Mouse (Mus musculus) cerebellum, adult 11-12 months (tissue): Measurements from ENCODE around the gene Cfap299.
"Not testable (repeated sequence)": the region's sequence is repeated elsewhere in the genome, so short reads cannot be mapped to it uniquely, and the experiment has no call there.

Experiments used
- DNase-seq: peaks from one replicate; pipeline ENCODE4 v3.0.0; 2022

The Cfap299 gene

GRCm38 (mm10) chr5:98328848-98329624 lies at the start of gene Cfap299:
Gene Cfap299 (plus strand): TSS chr5:98329304.
- DNase-seq = peak; percentile 69

- no peak for DNase-seq
These were observed 47.1 kb upstream of the Cfap299 start for GRCm38 (mm10) chr5:98281993-98282392.

- DNase-seq = no peak
These were observed 45.2 kb upstream of the Cfap299 start for GRCm38 (mm10) chr5:98283696-98284478.

- DNase-seq = no peak
These were observed 38.5 kb upstream of the Cfap299 start for GRCm38 (mm10) chr5:98290642-98291041.

- no peak for DNase-seq
These were observed 36.6 kb upstream of the Cfap299 start for GRCm38 (mm10) chr5:98292388-98293048.

- no peak for DNase-seq
These were observed 35.9 kb upstream of the Cfap299 start for GRCm38 (mm10) chr5:98293049-98293715.

- no peak for DNase-seq
These were observed 29.0 kb upstream of the Cfap299 start for GRCm38 (mm10) chr5:98300079-98300478.

GRCm38 (mm10) chr5:98305673-98306072 lies 23.4 kb upstream of the Cfap299 start:
- DNase-seq = no peak

GRCm38 (mm10) chr5:98306528-98306927 lies 22.6 kb upstream of the Cfap299 start:
- no peak for DNase-seq

- DNase-seq = no peak
These were observed 2.5 kb upstream of the Cfap299 start for GRCm38 (mm10) chr5:98326625-98327024.

GRCm38 (mm10) chr5:98343751-98344150 lies 14.6 kb downstream of the Cfap299 start:
- DNase-seq = not testable (repeated sequence)

- DNase-seq = no peak
These were observed 15.5 kb downstream of the Cfap299 start for GRCm38 (mm10) chr5:98344581-98344980.

GRCm38 (mm10) chr5:98346067-98346466 lies 17.0 kb downstream of the Cfap299 start:
- no peak for DNase-seq

GRCm38 (mm10) chr5:98348605-98349004 lies 19.5 kb downstream of the Cfap299 start:
- peak; percentile 16 for DNase-seq

- DNase-seq = no peak
These were observed 30.8 kb downstream of the Cfap299 start for GRCm38 (mm10) chr5:98359912-98360311.

- DNase-seq = no peak
These were observed 31.8 kb downstream of the Cfap299 start for GRCm38 (mm10) chr5:98360792-98361419.

- no peak for DNase-seq
These were observed 34.3 kb downstream of the Cfap299 start for GRCm38 (mm10) chr5:98363428-98363827.

GRCm38 (mm10) chr5:98365340-98365739 lies 36.2 kb downstream of the Cfap299 start:
- no peak for DNase-seq

- DNase-seq = no peak
These were observed 39.7 kb downstream of the Cfap299 start for GRCm38 (mm10) chr5:98368822-98369221.

- no peak for DNase-seq
These were observed 40.3 kb downstream of the Cfap299 start for GRCm38 (mm10) chr5:98369426-98369825.

- DNase-seq = no peak
These were observed 47.1 kb downstream of the Cfap299 start for GRCm38 (mm10) chr5:98376058-98376798.

GRCm38 (mm10) chr5:98376799-98377090 lies 47.6 kb downstream of the Cfap299 start:
- no peak for DNase-seq
